Mouse (Mus musculus): ENCODE data around the gene Folr1.

GRCm38 (mm10) chr7:101871296-101871695, 708 bp upstream of the Folr1 start:
- no peak for TF ChIP-seq CEBPB (IDR thresholded peaks at IDR 0.05; ENCODE audit: insufficient read depth, poor library complexity, severe bottlenecking)
- TF ChIP-seq POLR2A (IDR thresholded peaks at IDR 0.05; ENCODE audit: insufficient read length, low read depth): no peak
- TF ChIP-seq USF1 (IDR thresholded peaks at IDR 0.05; ENCODE audit: low read depth): no peak
- TF ChIP-seq E2F4 (IDR thresholded peaks at IDR 0.05; ENCODE audit: insufficient read depth): no peak
- no peak for TF ChIP-seq POLR2AphosphoS2 (IDR thresholded peaks at IDR 0.05; ENCODE audit: insufficient read length, low read depth)
- TF ChIP-seq MAX (IDR thresholded peaks at IDR 0.05; ENCODE audit: low read depth): no peak
- TF ChIP-seq MYOG (IDR thresholded peaks at IDR 0.05; ENCODE audit: control insufficient read depth in 1 of 3, insufficient read depth in 1 of 3, insufficient read length in 2 of 3, low read depth in 2 of 3): no peak
- no peak for TF ChIP-seq MYOD1 (IDR thresholded peaks at IDR 0.05; ENCODE audit: control insufficient read depth in 1 of 3, insufficient read length in 2 of 3, low read depth in 2 of 3)
- TF ChIP-seq TCF12 (IDR thresholded peaks at IDR 0.05; ENCODE audit: insufficient read depth, poor library complexity, severe bottlenecking): no peak
- no peak for TF ChIP-seq SRF (IDR thresholded peaks at IDR 0.05; ENCODE audit: control insufficient read depth, insufficient read length, low read depth)
- no peak for TF ChIP-seq TCF3 (IDR thresholded peaks at IDR 0.05; ENCODE audit: insufficient read length, low read depth)
